Mouse (Mus musculus) testis, adult 2 months (tissue): ENCODE measurements around the gene Hnf1a.

Experiments
- CTCF ChIP-seq: fragments of 200-500 bp; IDR thresholded peaks from 2 replicates; pipeline ENCODE4 v1.5.1; 2012; ENCODE audit warnings: low read depth, mild to moderate bottlenecking, inconsistent platforms, low read length, moderate library complexity; ENCODE audit not compliant: control insufficient read depth, insufficient read depth, insufficient replicate concordance
- POLR2A ChIP-seq: fragments of 200-500 bp; IDR thresholded peaks from 2 replicates; pipeline ENCODE4 v1.6.1; 2012; ENCODE audit warnings: low read depth, mild to moderate bottlenecking, inconsistent platforms, low read length, moderate library complexity; ENCODE audit not compliant: control insufficient read depth

- TF ChIP-seq CTCF (no peak), POLR2A (no peak)
Measured at GRCm38 (mm10) chr5:115013436-115013835, 42.5 kb upstream of the Hnf1a start.
